Mouse (Mus musculus): Measurements from ENCODE around the gene Fbxl22. TPM values are rescaled to one million over a fixed set of nuclear protein-coding genes. Genes with fewer than 3 reads are reported as not detected.

Gene Fbxl22
- polyA plus RNA-seq, 1 experiment = 20.5 TPM

DNA sequence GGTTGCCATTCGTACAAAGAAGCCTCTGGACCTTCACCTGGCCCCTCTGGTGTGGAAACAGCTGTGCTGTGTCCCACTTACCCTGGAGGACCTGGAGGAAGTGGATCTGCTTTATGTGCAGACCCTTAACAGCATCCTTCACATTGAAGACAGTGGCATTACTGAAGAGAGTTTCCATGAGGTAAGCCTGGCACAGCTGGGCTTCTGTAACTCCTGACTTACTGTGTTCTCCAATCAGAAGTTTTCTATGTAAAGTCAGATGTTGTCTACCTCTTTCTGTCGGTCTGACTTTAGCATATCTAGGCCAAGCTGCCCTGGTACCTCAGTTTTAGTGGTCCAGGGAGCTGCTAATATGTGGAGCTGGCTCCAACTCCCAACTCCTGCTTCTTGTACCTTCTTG lies 13.1 kb downstream of the Fbxl22 start:
- no peak overlapping the region for H3K27ac ChIP-seq (ENCODE audit: insufficient read depth, low read depth, low read length)
- H3K4me3 ChIP-seq (ENCODE audit: low read depth, low read length) = no peak overlapping the region
- peaks cover 50% of the 10 kb centered on the region for H3K36me3 ChIP-seq (ENCODE audit: control insufficient read depth, insufficient read depth, low read length)
- TF ChIP-seq POLR2A (IDR thresholded peaks at IDR 0.05; ENCODE audit: low read depth, low read length) (no peak), CTCF (IDR thresholded peaks at IDR 0.05; ENCODE audit: extremely low read depth, insufficient read length, insufficient replicate concordance, low read depth, low read length) (no peak)
- 79% methylated on average over 2 of the region's 2 CpGs for WGBS
- H3K27me3 ChIP-seq (ENCODE audit: control insufficient read depth, insufficient read depth, low read length) = no peaks in the 10 kb centered on the region
- H3K4me1 ChIP-seq (ENCODE audit: control insufficient read depth, insufficient read depth, insufficient read length, low read length) = no peaks in the 10 kb centered on the region

GRCm38 (mm10) chr9:66493992-66494391 lies 20.4 kb downstream of the Fbxl22 start:
- Histone ChIP-seq H3K27ac (ENCODE audit: insufficient read depth, low read depth, low read length) (no peak overlapping the region), H3K27me3 (ENCODE audit: control insufficient read depth, insufficient read depth, low read length) (no peaks in the 10 kb centered on the region), H3K4me1 (ENCODE audit: control insufficient read depth, insufficient read depth, insufficient read length, low read length) (no peaks in the 10 kb centered on the region), H3K36me3 (ENCODE audit: control insufficient read depth, insufficient read depth, low read length) (peaks cover 62% of the 10 kb centered on the region), H3K4me3 (ENCODE audit: low read depth, low read length) (no peak overlapping the region)
- no peak for TF ChIP-seq CTCF (IDR thresholded peaks at IDR 0.05; ENCODE audit: extremely low read depth, insufficient read length, insufficient replicate concordance, low read depth, low read length)
- no peak for TF ChIP-seq POLR2A (IDR thresholded peaks at IDR 0.05; ENCODE audit: low read depth, low read length)

- H3K4me3 ChIP-seq (ENCODE audit: low read depth, low read length) = no peak overlapping the region
- H3K27me3 ChIP-seq (ENCODE audit: control insufficient read depth, insufficient read depth, low read length) = no peaks in the 10 kb centered on the region
- no peaks in the 10 kb centered on the region for H3K4me1 ChIP-seq (ENCODE audit: control insufficient read depth, insufficient read depth, insufficient read length, low read length)
- H3K36me3 ChIP-seq (ENCODE audit: control insufficient read depth, insufficient read depth, low read length) = peaks cover 63% of the 10 kb centered on the region
- 71% methylated on average over 1 of the region's 1 CpGs for WGBS
- H3K27ac ChIP-seq (ENCODE audit: insufficient read depth, low read depth, low read length) = no peak overlapping the region
- TF ChIP-seq POLR2A (IDR thresholded peaks at IDR 0.05; ENCODE audit: low read depth, low read length) = no peak
- no peak for TF ChIP-seq CTCF (IDR thresholded peaks at IDR 0.05; ENCODE audit: extremely low read depth, insufficient read length, insufficient replicate concordance, low read depth, low read length)
Measured at GRCm38 (mm10) chr9:66492361-66492760, 22.0 kb downstream of the Fbxl22 start.

DNA sequence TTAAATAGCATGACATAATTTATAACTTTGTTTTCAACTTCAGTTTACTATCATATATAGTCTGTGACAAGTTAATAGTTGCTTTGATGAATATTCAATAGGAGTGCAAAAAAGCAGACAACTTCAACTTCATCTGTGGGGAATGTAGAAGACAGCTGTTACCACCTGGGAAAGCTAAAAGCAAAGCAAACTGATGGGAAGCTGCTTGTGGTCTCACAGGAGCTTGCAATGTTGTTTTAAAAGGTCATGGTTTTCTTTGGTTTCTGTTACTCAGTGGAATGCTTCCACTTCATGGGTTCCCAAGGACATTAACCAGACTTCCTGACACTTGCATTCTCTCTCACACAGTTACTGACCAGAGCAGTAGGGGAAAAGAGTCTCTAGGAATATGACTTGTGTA lies 25.6 kb downstream of the Fbxl22 start:
- peaks cover 70% of the 10 kb centered on the region for H3K36me3 ChIP-seq (ENCODE audit: control insufficient read depth, insufficient read depth, low read length)
- no peaks in the 10 kb centered on the region for H3K4me1 ChIP-seq (ENCODE audit: control insufficient read depth, insufficient read depth, insufficient read length, low read length)
- TF ChIP-seq CTCF (IDR thresholded peaks at IDR 0.05; ENCODE audit: extremely low read depth, insufficient read length, insufficient replicate concordance, low read depth, low read length) = no peak
- TF ChIP-seq POLR2A (IDR thresholded peaks at IDR 0.05; ENCODE audit: low read depth, low read length) = no peak
- H3K27me3 ChIP-seq (ENCODE audit: control insufficient read depth, insufficient read depth, low read length) = no peaks in the 10 kb centered on the region
- H3K4me3 ChIP-seq (ENCODE audit: low read depth, low read length) = no peak overlapping the region
- no peak overlapping the region for H3K27ac ChIP-seq (ENCODE audit: insufficient read depth, low read depth, low read length)

- peaks cover 57% of the 10 kb centered on the region for H3K36me3 ChIP-seq (ENCODE audit: control insufficient read depth, insufficient read depth, low read length)
Measured at GRCm38 (mm10) chr9:66483429-66483828, 31.0 kb downstream of the Fbxl22 start.

DNA sequence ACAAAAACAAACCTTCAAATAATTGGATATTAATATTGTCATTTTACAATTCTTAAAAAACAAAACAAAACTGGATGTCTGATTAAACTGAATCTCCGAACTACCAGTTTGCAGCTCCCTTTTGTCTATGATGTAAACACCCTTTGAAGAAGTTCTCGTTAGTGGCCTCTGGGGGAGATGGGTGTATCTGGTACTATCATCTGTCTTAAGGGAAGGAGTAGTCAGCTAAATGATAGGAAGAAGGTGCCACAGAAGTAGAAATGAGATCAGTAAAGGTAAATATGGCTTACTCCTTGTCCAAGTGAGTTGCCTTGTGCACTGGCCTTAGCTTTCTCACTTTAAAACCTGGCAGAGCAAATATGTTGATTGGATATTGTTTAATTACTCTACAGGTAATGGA lies 36.6 kb downstream of the Fbxl22 start:
- Histone ChIP-seq H3K27me3 (ENCODE audit: control insufficient read depth, insufficient read depth, low read length) (no peaks in the 10 kb centered on the region), H3K36me3 (ENCODE audit: control insufficient read depth, insufficient read depth, low read length) (peaks cover 39% of the 10 kb centered on the region), H3K27ac (ENCODE audit: insufficient read depth, low read depth, low read length) (no peak overlapping the region), H3K4me3 (ENCODE audit: low read depth, low read length) (no peak overlapping the region), H3K4me1 (ENCODE audit: control insufficient read depth, insufficient read depth, insufficient read length, low read length) (no peaks in the 10 kb centered on the region)
- TF ChIP-seq CTCF (IDR thresholded peaks at IDR 0.05; ENCODE audit: extremely low read depth, insufficient read length, insufficient replicate concordance, low read depth, low read length) (no peak), POLR2A (IDR thresholded peaks at IDR 0.05; ENCODE audit: low read depth, low read length) (no peak)
- 83% methylated on average over 2 of the region's 2 CpGs for WGBS

More at GRCm38 (mm10) chr9:66483429-66483828, 31.0 kb downstream of the Fbxl22 start:
- Histone ChIP-seq H3K27ac (ENCODE audit: insufficient read depth, low read depth, low read length) (no peak overlapping the region), H3K27me3 (ENCODE audit: control insufficient read depth, insufficient read depth, low read length) (no peaks in the 10 kb centered on the region), H3K4me3 (ENCODE audit: low read depth, low read length) (no peak overlapping the region), H3K4me1 (ENCODE audit: control insufficient read depth, insufficient read depth, insufficient read length, low read length) (no peaks in the 10 kb centered on the region)
- TF ChIP-seq CTCF (IDR thresholded peaks at IDR 0.05; ENCODE audit: extremely low read depth, insufficient read length, insufficient replicate concordance, low read depth, low read length) (no peak), POLR2A (IDR thresholded peaks at IDR 0.05; ENCODE audit: low read depth, low read length) (no peak)
- WGBS = 73% methylated on average over 3 of the region's 3 CpGs

DNA sequence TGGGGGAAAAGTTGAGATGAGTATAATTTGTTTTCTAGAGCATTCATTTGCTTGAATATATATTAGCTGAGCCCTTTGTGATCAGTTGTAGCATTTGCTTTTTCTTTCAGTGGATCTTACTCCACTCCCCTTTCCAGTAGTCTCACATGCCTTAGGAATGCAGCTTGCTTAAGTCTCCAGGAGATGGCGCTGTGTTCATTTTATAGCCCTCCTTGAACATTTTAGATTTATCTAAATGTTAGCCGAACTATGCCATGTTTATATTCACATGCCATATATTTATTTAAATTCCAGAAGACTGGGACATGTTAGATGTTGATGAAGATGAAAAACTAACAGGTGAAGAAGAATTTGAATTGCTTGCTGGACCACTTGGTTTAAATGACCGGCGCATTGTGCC lies 49.3 kb downstream of the Fbxl22 start:
- WGBS = 57% methylated on average over 4 of the region's 4 CpGs
- H3K27ac ChIP-seq (ENCODE audit: insufficient read depth, low read depth, low read length) = no peak overlapping the region
- no peaks in the 10 kb centered on the region for H3K27me3 ChIP-seq (ENCODE audit: control insufficient read depth, insufficient read depth, low read length)

More for the DNA sequence above, 49.3 kb downstream of the Fbxl22 start:
- Histone ChIP-seq H3K36me3 (ENCODE audit: control insufficient read depth, insufficient read depth, low read length) (peaks cover 49% of the 10 kb centered on the region), H3K4me3 (ENCODE audit: low read depth, low read length) (no peak overlapping the region), H3K4me1 (ENCODE audit: control insufficient read depth, insufficient read depth, insufficient read length, low read length) (no peaks in the 10 kb centered on the region)
- TF ChIP-seq CTCF (IDR thresholded peaks at IDR 0.05; ENCODE audit: extremely low read depth, insufficient read length, insufficient replicate concordance, low read depth, low read length) = no peak
- no peak for TF ChIP-seq POLR2A (IDR thresholded peaks at IDR 0.05; ENCODE audit: low read depth, low read length)

Other genes starting within 250 kb of the Fbxl22 start
- 4.3 and 9.3 TPM in 2 replicates for gene Herc1, start 164.1 kb downstream of the Fbxl22 start, polyA plus RNA-seq (2012; rRNA removed)
- 9.4 and 19.8 TPM in 2 replicates for gene Usp3, start 78.5 kb upstream of the Fbxl22 start, polyA plus RNA-seq (2012; rRNA removed)
- gene Car12, start 199.1 kb upstream of the Fbxl22 start, polyA plus RNA-seq (2012; rRNA removed) = 2.8 and 4.4 TPM in 2 replicates